In genomic region chr11:72801182-72801581, GRCm38 (mm10) we compare ENCODE assay signal across 31 mouse cellular contexts.
"Had no signal": no experiment of that assay in that cellular context is flagged by ENCODE, and none has a peak within 500 bp of the region (broad histone marks: within the 10 kb centered on the region; RNA-seq: fewer than 3 reads in every experiment).

No protein-coding gene starts in this region.

- H3K27ac ChIP-seq: limb, embryonic 10.5 days; limb, embryonic 12.5 days; limb, embryonic 13.5 days; limb, embryonic 15.5 days; liver, embryonic 12.5 days; liver, embryonic 13.5 days; liver, embryonic 14.5 days; liver, embryonic 15.5 days; lung, embryonic 15.5 days; macrophage; midbrain, embryonic 10.5 days; midbrain, embryonic 12.5 days; midbrain, embryonic 13.5 days; midbrain, embryonic 15.5 days; neural tube, embryonic 12.5 days had no signal

- H3K9me3 ChIP-seq: limb, embryonic 10.5 days; limb, embryonic 12.5 days; limb, embryonic 13.5 days; limb, embryonic 15.5 days; liver, embryonic 12.5 days; liver, embryonic 13.5 days; liver, embryonic 15.5 days; lung, embryonic 15.5 days; megakaryocyte, embryonic 14.5 days; midbrain, embryonic 10.5 days; midbrain, embryonic 12.5 days; midbrain, embryonic 13.5 days; midbrain, embryonic 15.5 days; neural tube, embryonic 12.5 days had no signal

- H3K4me2 ChIP-seq: limb, embryonic 12.5 days; limb, embryonic 13.5 days; limb, embryonic 15.5 days; liver, embryonic 11.5 days; liver, embryonic 12.5 days; liver, embryonic 13.5 days; liver, embryonic 15.5 days; lung, embryonic 14.5 days; lung, embryonic 15.5 days; midbrain, embryonic 11.5 days; midbrain, embryonic 12.5 days; midbrain, embryonic 13.5 days; midbrain, embryonic 15.5 days; neural tube, embryonic 12.5 days had no signal

- H3K4me3 ChIP-seq: limb, embryonic 10.5 days; limb, embryonic 12.5 days; limb, embryonic 13.5 days; limb, embryonic 15.5 days; liver, embryonic 12.5 days; liver, embryonic 13.5 days; liver, embryonic 15.5 days; lung, embryonic 15.5 days; megakaryocyte, embryonic 14.5 days; midbrain, embryonic 10.5 days; midbrain, embryonic 12.5 days; midbrain, embryonic 13.5 days; midbrain, embryonic 15.5 days; myocyte; neural tube, embryonic 12.5 days had no signal

- DNase-seq: left cerebral cortex, postnatal 4 days; liver; liver, embryonic 13.5 days; lung, adult 18-20 months; lung, adult 2 months; lung, embryonic 14.5 days; lung, postnatal 10 days; lung, postnatal 14 days; lung, postnatal 36 days; lung, postnatal 4 days; midbrain, embryonic 14.5 days had no signal

- ATAC-seq: liver, embryonic 12.5 days; lung, postnatal 0 days; midbrain, embryonic 13.5 days; midbrain, embryonic 15.5 days; midbrain, embryonic 16.5 days had no signal

- H3K36me3 ChIP-seq: limb, embryonic 10.5 days; limb, embryonic 12.5 days; limb, embryonic 13.5 days; limb, embryonic 15.5 days; liver, embryonic 12.5 days; liver, embryonic 13.5 days; liver, embryonic 15.5 days; lung, embryonic 15.5 days; midbrain, embryonic 10.5 days; midbrain, embryonic 12.5 days; midbrain, embryonic 13.5 days; midbrain, embryonic 15.5 days; neural tube, embryonic 12.5 days had no signal

- H3K9ac ChIP-seq: limb, embryonic 12.5 days; limb, embryonic 13.5 days; limb, embryonic 15.5 days; liver, embryonic 12.5 days; liver, embryonic 13.5 days; liver, embryonic 14.5 days; liver, embryonic 15.5 days; lung, embryonic 14.5 days; lung, embryonic 15.5 days; midbrain, embryonic 12.5 days; midbrain, embryonic 13.5 days; midbrain, embryonic 15.5 days; neural tube, embryonic 12.5 days had no signal

- H3K27me3 ChIP-seq: limb, embryonic 12.5 days; limb, embryonic 13.5 days; limb, embryonic 15.5 days; liver, embryonic 12.5 days; liver, embryonic 13.5 days; liver, embryonic 15.5 days; lung, embryonic 15.5 days; megakaryocyte, embryonic 14.5 days; midbrain, embryonic 12.5 days; midbrain, embryonic 13.5 days; midbrain, embryonic 15.5 days; neural tube, embryonic 12.5 days had no signal
